Mouse (Mus musculus) mammary gland, adult 2 months (tissue): ENCODE measurements around the gene Nudt7. TPM values are rescaled to one million over a fixed set of nuclear protein-coding genes. Genes with fewer than 3 reads are reported as not detected.

Experiments
- polyA plus RNA-seq: library from polyadenylated mRNA; depleted of rRNA; stranded (reverse); fragments of >200 nt; gene quantifications from 2 replicates; pipeline ENCODE4 v1.2.3, GENCODE M21; 2012; ENCODE audit warnings: low replicate concordance; rRNA removed

Nudt7 gene
- 32.3 and 81.2 TPM in 2 replicates for polyA plus RNA-seq

DNA sequence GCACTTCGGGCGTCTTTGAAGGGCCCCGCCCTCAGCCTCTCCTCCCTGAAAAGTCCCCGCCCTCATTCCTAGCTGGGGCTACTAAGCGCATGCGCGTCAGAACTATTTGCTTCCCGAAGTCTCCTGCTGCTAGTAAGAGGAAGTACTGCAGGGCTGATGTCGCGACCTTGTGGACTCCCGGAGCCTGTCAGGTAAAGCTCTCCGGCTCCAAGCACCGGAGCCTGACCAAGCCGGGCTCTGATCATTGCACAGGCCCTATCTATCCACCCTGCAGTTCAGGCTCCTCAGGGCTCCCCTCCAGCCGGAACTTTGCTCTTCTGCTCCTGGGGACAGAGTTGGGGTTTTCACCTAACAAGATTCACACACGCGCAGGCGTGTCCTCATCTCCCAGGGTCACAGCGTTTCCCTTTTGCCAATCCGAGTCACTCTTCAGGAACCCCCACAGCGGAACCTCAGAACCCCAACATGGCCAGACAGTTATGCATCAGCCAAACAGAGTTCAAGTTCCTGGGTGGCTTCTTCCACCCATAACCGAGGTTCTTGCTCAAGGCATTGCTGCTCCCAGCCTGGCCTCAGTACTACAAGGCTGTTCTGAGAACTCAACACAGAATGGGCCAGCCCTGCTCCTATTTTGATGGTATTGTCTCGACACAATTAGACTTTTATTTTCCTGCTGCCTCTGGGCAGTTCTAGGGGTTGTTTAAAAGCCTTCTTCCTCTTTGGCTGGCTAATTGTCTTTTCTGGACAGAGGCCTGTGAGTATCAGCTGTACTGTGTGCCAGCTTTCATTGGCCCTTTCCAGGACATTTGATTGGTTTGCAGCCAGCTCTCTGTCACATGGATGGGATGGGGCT lies at the start of gene Nudt7:
Nudt7 (plus strand) TSS at position 48 of the 853 bp plus-strand sequence.

Other genes starting within 250 kb of the Nudt7 start
- 4.4 and 7.0 TPM in 2 replicates for gene Vat1l, start 72.1 kb downstream of the Nudt7 start, polyA plus RNA-seq